Mouse (Mus musculus): ENCODE results near the gene Olfr1375. TPM values are rescaled to one million over a fixed set of nuclear protein-coding genes. Genes with fewer than 3 reads are reported as not detected.
A peak's percentile ranks its signal among the peaks of the same experiment; 100 is the strongest.

The Olfr1375 gene
- polyA plus RNA-seq, 1 experiment from 2014 or later = not detected

- Histone ChIP-seq H3K27ac (ENCODE audit: poor library complexity, severe bottlenecking) (no peak overlapping the region), H3K9me3 (replicated peaks) (0 out of 2 replicates have a peak, but pooled peaks cover 3% of the 10 kb centered on the region), H3K4me2 (no peak overlapping the region), H3K4me1 (replicated peaks) (no peaks in the 10 kb centered on the region), H3K27me3 (replicated peaks) (no peaks in the 10 kb centered on the region), H3K4me3 (no peak overlapping the region), H3K9ac (no peak overlapping the region), H3K36me3 (no peaks in the 10 kb centered on the region)
- WGBS = 53% methylated on average over 2 of the region's 2 CpGs
- ATAC-seq (ENCODE audit: insufficient number of reproducible peaks, low FRiP score) = no peak
These were observed 3.8 kb downstream of the Olfr1375 start for GRCm38 (mm10) chr11:51051678-51052077.

- Histone ChIP-seq H3K4me3 (no peak overlapping the region), H3K27ac (ENCODE audit: poor library complexity, severe bottlenecking) (no peak overlapping the region), H3K4me1 (replicated peaks) (no peaks in the 10 kb centered on the region), H3K9me3 (replicated peaks) (no peaks in the 10 kb centered on the region), H3K4me2 (no peak overlapping the region), H3K9ac (no peak overlapping the region), H3K36me3 (no peaks in the 10 kb centered on the region), H3K27me3 (replicated peaks) (no peaks in the 10 kb centered on the region)
- no peak for ATAC-seq (ENCODE audit: insufficient number of reproducible peaks, low FRiP score)
- 34% methylated on average over 3 of the region's 3 CpGs for WGBS
These were observed 5.3 kb downstream of the Olfr1375 start for GRCm38 (mm10) chr11:51053230-51053629.

GRCm38 (mm10) chr11:51059151-51059571 lies 11.3 kb downstream of the Olfr1375 start, which contains the start of gene Zfp354a:
Zfp354a (plus strand) TSS chr11:51059257.
- Histone ChIP-seq H3K9ac (peak within 1 kb of the TSS; percentile 81), H3K9me3 (replicated peaks) (no peaks in the 10 kb centered on the region), H3K27me3 (replicated peaks) (no peaks in the 10 kb centered on the region), H3K27ac (ENCODE audit: poor library complexity, severe bottlenecking) (no peak within 1 kb of the TSS), H3K36me3 (peaks cover 30% of the 10 kb centered on the region), H3K4me1 (replicated peaks) (peaks cover 7% of the 10 kb centered on the region), H3K4me2 (peak within 1 kb of the TSS; percentile 92), H3K4me3 (peak within 1 kb of the TSS; percentile 67)
- under 1% methylated on average over 32 of the region's 32 CpGs for WGBS
- ATAC-seq (ENCODE audit: insufficient number of reproducible peaks, low FRiP score) = peak; percentile 87

GRCm38 (mm10) chr11:51059640-51060039 lies 11.7 kb downstream of the Olfr1375 start:
- Histone ChIP-seq H3K4me3 (peak overlapping the region; percentile 67), H3K27ac (ENCODE audit: poor library complexity, severe bottlenecking) (no peak overlapping the region), H3K9ac (peak overlapping the region; percentile 81), H3K4me1 (replicated peaks) (peaks cover 7% of the 10 kb centered on the region), H3K36me3 (peaks cover 35% of the 10 kb centered on the region), H3K4me2 (peak overlapping the region; percentile 92), H3K9me3 (replicated peaks) (no peaks in the 10 kb centered on the region), H3K27me3 (replicated peaks) (no peaks in the 10 kb centered on the region)
- ATAC-seq (ENCODE audit: insufficient number of reproducible peaks, low FRiP score) = no peak
- 14% methylated on average over 14 of the region's 14 CpGs for WGBS

- no peak overlapping the region for H3K27ac ChIP-seq (ENCODE audit: poor library complexity, severe bottlenecking)
- 93% methylated on average over 6 of the region's 6 CpGs for WGBS
- no peak overlapping the region for H3K4me2 ChIP-seq
- no peak overlapping the region for H3K4me3 ChIP-seq
- no peak overlapping the region for H3K9ac ChIP-seq
- H3K36me3 ChIP-seq = peaks cover 47% of the 10 kb centered on the region
- peaks cover 7% of the 10 kb centered on the region for H3K4me1 ChIP-seq (replicated peaks)
- no peaks in the 10 kb centered on the region for H3K9me3 ChIP-seq (replicated peaks)
- no peaks in the 10 kb centered on the region for H3K27me3 ChIP-seq (replicated peaks)
- ATAC-seq (ENCODE audit: insufficient number of reproducible peaks, low FRiP score) = no peak
These were observed 13.1 kb downstream of the Olfr1375 start for GRCm38 (mm10) chr11:51060981-51061380.

- Histone ChIP-seq H3K27me3 (replicated peaks) (no peaks in the 10 kb centered on the region), H3K9me3 (replicated peaks) (no peaks in the 10 kb centered on the region), H3K4me3 (no peak overlapping the region), H3K27ac (ENCODE audit: poor library complexity, severe bottlenecking) (no peak overlapping the region), H3K36me3 (peaks cover 68% of the 10 kb centered on the region), H3K4me2 (no peak overlapping the region), H3K4me1 (replicated peaks) (peaks cover 7% of the 10 kb centered on the region), H3K9ac (no peak overlapping the region)
- no peak for ATAC-seq (ENCODE audit: insufficient number of reproducible peaks, low FRiP score)
- WGBS = 81% methylated on average over 7 of the region's 7 CpGs
These were observed 15.4 kb downstream of the Olfr1375 start for GRCm38 (mm10) chr11:51063276-51063675.

- Histone ChIP-seq H3K4me3 (no peak overlapping the region), H3K27me3 (replicated peaks) (no peaks in the 10 kb centered on the region), H3K4me2 (no peak overlapping the region), H3K4me1 (replicated peaks) (peaks cover 7% of the 10 kb centered on the region), H3K36me3 (peaks cover 74% of the 10 kb centered on the region), H3K9me3 (replicated peaks) (no peaks in the 10 kb centered on the region), H3K9ac (no peak overlapping the region), H3K27ac (ENCODE audit: poor library complexity, severe bottlenecking) (no peak overlapping the region)
- no peak for ATAC-seq (ENCODE audit: insufficient number of reproducible peaks, low FRiP score)
- 87% methylated on average over 8 of the region's 8 CpGs for WGBS
These were observed 15.9 kb downstream of the Olfr1375 start for GRCm38 (mm10) chr11:51063841-51064240.

- Histone ChIP-seq H3K4me2 (no peak overlapping the region), H3K36me3 (no peaks in the 10 kb centered on the region), H3K27me3 (replicated peaks) (peaks cover 19% of the 10 kb centered on the region; the same call in 1 of the 2 replicates), H3K27ac (ENCODE audit: poor library complexity, severe bottlenecking) (no peak overlapping the region), H3K9ac (no peak overlapping the region), H3K9me3 (replicated peaks) (no peaks in the 10 kb centered on the region), H3K4me3 (no peak overlapping the region), H3K4me1 (replicated peaks) (no peaks in the 10 kb centered on the region)
- ATAC-seq (ENCODE audit: insufficient number of reproducible peaks, low FRiP score) = no peak
- 38% methylated on average over 7 of the region's 7 CpGs for WGBS
These were observed 36.6 kb downstream of the Olfr1375 start for GRCm38 (mm10) chr11:51084527-51084926.

GRCm38 (mm10) chr11:51085269-51085668 lies 37.4 kb downstream of the Olfr1375 start:
- no peaks in the 10 kb centered on the region for H3K9me3 ChIP-seq (replicated peaks)
- H3K36me3 ChIP-seq = no peaks in the 10 kb centered on the region
- peaks cover 19% of the 10 kb centered on the region; the same call in 1 of the 2 replicates for H3K27me3 ChIP-seq (replicated peaks)
- H3K4me1 ChIP-seq (replicated peaks) = no peaks in the 10 kb centered on the region
- no peak overlapping the region for H3K27ac ChIP-seq (ENCODE audit: poor library complexity, severe bottlenecking)
- H3K9ac ChIP-seq = no peak overlapping the region
- no peak overlapping the region for H3K4me3 ChIP-seq
- ATAC-seq (ENCODE audit: insufficient number of reproducible peaks, low FRiP score) = no peak
- H3K4me2 ChIP-seq = no peak overlapping the region
- 59% methylated on average over 13 of the region's 13 CpGs for WGBS

Other genes with a start within 250 kb of the Olfr1375 start
- gene Zfp354c, start 220.4 kb upstream of the Olfr1375 start, polyA plus RNA-seq (2016; fragmentation: Nextera tagmentation; extraction: Ambion mirVana) = 18.3 and 21.0 TPM in 2 replicates
- 0.30 and 0.47 TPM in 2 replicates for gene Zfp879, start 206.6 kb upstream of the Olfr1375 start, polyA plus RNA-seq (2016; fragmentation: Nextera tagmentation; extraction: Ambion mirVana)
- gene Grm6, start 197.4 kb upstream of the Olfr1375 start, polyA plus RNA-seq (2016; fragmentation: Nextera tagmentation; extraction: Ambion mirVana) = 0.10 TPM in 1 of 2 replicates, not detected in the other
- gene Zfp454, start 160.5 kb upstream of the Olfr1375 start, polyA plus RNA-seq (2016; fragmentation: Nextera tagmentation; extraction: Ambion mirVana) = 2.8 and 2.9 TPM in 2 replicates
- 6.7 and 8.1 TPM in 2 replicates for gene Zfp2, start 131.9 kb upstream of the Olfr1375 start, polyA plus RNA-seq (2016; fragmentation: Nextera tagmentation; extraction: Ambion mirVana)
- gene Zfp354b, start 116.5 kb upstream of the Olfr1375 start, polyA plus RNA-seq (2016; fragmentation: Nextera tagmentation; extraction: Ambion mirVana) = 0.60 and 1.1 TPM in 2 replicates
- not detected in 2 replicates for gene 4933414I15Rik, start 104.3 kb upstream of the Olfr1375 start, polyA plus RNA-seq (2016; fragmentation: Nextera tagmentation; extraction: Ambion mirVana)
- gene Prop1, start 94.3 kb upstream of the Olfr1375 start, polyA plus RNA-seq (2016; fragmentation: Nextera tagmentation; extraction: Ambion mirVana) = not detected in 2 replicates
- gene Olfr1378, start 81.6 kb upstream of the Olfr1375 start, polyA plus RNA-seq (2016; fragmentation: Nextera tagmentation; extraction: Ambion mirVana) = not detected in 2 replicates
- gene Olfr1377, start 66.1 kb upstream of the Olfr1375 start, polyA plus RNA-seq (2016; fragmentation: Nextera tagmentation; extraction: Ambion mirVana) = not detected in 2 replicates
- not detected in 2 replicates for gene Olfr51, start 44.5 kb upstream of the Olfr1375 start, polyA plus RNA-seq (2016; fragmentation: Nextera tagmentation; extraction: Ambion mirVana)
- not detected in 2 replicates for gene Olfr54, start 33.9 kb upstream of the Olfr1375 start, polyA plus RNA-seq (2016; fragmentation: Nextera tagmentation; extraction: Ambion mirVana)
- gene Zfp354a, start 11.1 kb downstream of the Olfr1375 start, polyA plus RNA-seq (2016; fragmentation: Nextera tagmentation; extraction: Ambion mirVana) = 5.4 and 6.4 TPM in 2 replicates
- not detected in 2 replicates for gene Gm12569, start 172.4 kb downstream of the Olfr1375 start, polyA plus RNA-seq (2016; fragmentation: Nextera tagmentation; extraction: Ambion mirVana)
- gene Clk4, start 213.6 kb downstream of the Olfr1375 start, polyA plus RNA-seq (2016; fragmentation: Nextera tagmentation; extraction: Ambion mirVana) = 82.0 and 89.6 TPM in 2 replicates
- gene BC049762, start 214.9 kb downstream of the Olfr1375 start, polyA plus RNA-seq (2016; fragmentation: Nextera tagmentation; extraction: Ambion mirVana) = 0.47 TPM in 1 of 2 replicates, not detected in the other
- gene Col23a1, start 241.8 kb downstream of the Olfr1375 start, polyA plus RNA-seq (2016; fragmentation: Nextera tagmentation; extraction: Ambion mirVana) = 16.4 and 18.9 TPM in 2 replicates

Data from heart, embryonic 12.5 days (tissue).